Mouse (Mus musculus) intestine, embryonic 15.5 days (tissue): Measurements from ENCODE around the gene Mettl16. TPM values are rescaled to one million over a fixed set of nuclear protein-coding genes. Genes with fewer than 3 reads are reported as not detected.

Experiments
- ATAC-seq: fragments of 200-750 bp; cut with Nextera tagmentation; 2 replicates; pipeline ENCODE4 v1.8.0; 2017; ENCODE audit warnings: moderate TSS enrichment, moderate library complexity
- H3K27ac ChIP-seq: fragments of 300-500 bp; sonication (generic); 2 replicates; pipeline ENCODE4 v1.5.1; 2015; ENCODE audit warnings: mild to moderate bottlenecking, inconsistent platforms
- H3K27me3 ChIP-seq: fragments of 300-500 bp; sonication (generic); replicated peaks from 2 replicates; pipeline ENCODE4 v1.6.1; 2015; ENCODE audit warnings: inconsistent platforms
- H3K36me3 ChIP-seq: fragments of 300-500 bp; sonication (generic); 2 replicates; pipeline ENCODE4 v1.6.1; 2015; ENCODE audit warnings: inconsistent platforms
- H3K4me1 ChIP-seq: fragments of 300-500 bp; sonication (generic); replicated peaks from 2 replicates; pipeline ENCODE4 v1.6.1; 2015; ENCODE audit warnings: inconsistent platforms
- H3K4me2 ChIP-seq: fragments of 300-500 bp; sonication (generic); replicated peaks from 2 replicates; pipeline ENCODE4 v1.6.1; 2015; ENCODE audit warnings: mild to moderate bottlenecking, inconsistent platforms
- H3K4me3 ChIP-seq: fragments of 300-500 bp; sonication (generic); replicated peaks from 2 replicates; pipeline ENCODE4 v1.5.1; 2015; ENCODE audit warnings: inconsistent platforms
- H3K9ac ChIP-seq: fragments of 300-500 bp; sonication (generic); 2 replicates; pipeline ENCODE4 v1.6.1; 2015; ENCODE audit warnings: inconsistent platforms
- H3K9me3 ChIP-seq: fragments of 300-500 bp; sonication (generic); 2 replicates; pipeline ENCODE4 v1.6.1; 2016; ENCODE audit warnings: inconsistent platforms
- WGBS: fragments of 180-500 bp; shearing (Covaris S2); methylation state at CpG from one replicate; pipeline ENCODE4 v1.1.7; 2015; 5-methylcytosine and 5-hydroxymethylcytosine counted together
- polyA plus RNA-seq: library from polyadenylated mRNA; unstranded; fragments of >200 nt; fragmentation: Nextera tagmentation; extraction: Ambion mirVana; gene quantifications from 2 replicates; pipeline ENCODE4 v1.2.1, GENCODE M21; 2015

Gene Mettl16
- polyA plus RNA-seq: 43.0 and 45.8 TPM in 2 replicates

GRCm38 (mm10) chr11:74770595-74771207, at the start of gene Mettl16:
TSS of gene Mettl16 (plus strand) at chr11:74770830.
- ATAC-seq: peak; percentile 98
- peak within 1 kb of the TSS; percentile 76 for H3K4me3 ChIP-seq
- under 1% methylated on average over 43 of the region's 43 CpGs for WGBS

GRCm38 (mm10) chr11:74721141-74721540, 49.5 kb upstream of the Mettl16 start:
- H3K9me3 ChIP-seq: no peaks in the 10 kb centered on the region
- 57% methylated on average over 2 of the region's 2 CpGs for WGBS
- H3K4me2 ChIP-seq: no peak overlapping the region
- H3K4me3 ChIP-seq: no peak overlapping the region
- H3K9ac ChIP-seq: no peak overlapping the region
- no peaks in the 10 kb centered on the region for H3K36me3 ChIP-seq
- H3K27ac ChIP-seq: no peak overlapping the region
- no peaks in the 10 kb centered on the region for H3K27me3 ChIP-seq
- H3K4me1 ChIP-seq: peaks cover 4% of the 10 kb centered on the region; the same call in 1 of the 2 replicates
- no peak for ATAC-seq

More at GRCm38 (mm10) chr11:74770595-74771207, at the start of gene Mettl16:
- Histone ChIP-seq H3K27me3 (no peaks in the 10 kb centered on the region), H3K4me2 (peak within 1 kb of the TSS; percentile 73), H3K4me1 (peaks cover 9% of the 10 kb centered on the region; the same call in 1 of the 2 replicates), H3K36me3 (0 out of 2 replicates have a peak, but pooled peaks cover 3% of the 10 kb centered on the region), H3K9ac (peak within 1 kb of the TSS; percentile 86), H3K27ac (peak within 1 kb of the TSS; percentile 93), H3K9me3 (no peaks in the 10 kb centered on the region)

GRCm38 (mm10) chr11:74721971-74722370, 48.7 kb upstream of the Mettl16 start:
- Histone ChIP-seq H3K27me3 (no peaks in the 10 kb centered on the region), H3K27ac (no peak overlapping the region), H3K36me3 (no peaks in the 10 kb centered on the region), H3K4me2 (peak overlapping the region; percentile 53), H3K4me1 (peaks cover 4% of the 10 kb centered on the region; the same call in 1 of the 2 replicates), H3K4me3 (peak overlapping the region; percentile 18; the same call in 1 of the 2 replicates), H3K9me3 (no peaks in the 10 kb centered on the region), H3K9ac (no peak overlapping the region)
- WGBS: 46% methylated on average over 3 of the region's 3 CpGs
- ATAC-seq: no peak

GRCm38 (mm10) chr11:74723357-74724234, 47.0 kb upstream of the Mettl16 start:
- under 1% methylated on average over 63 of the region's 75 CpGs for WGBS
- peak; percentile 88 for ATAC-seq
- peak overlapping the region; percentile 75 for H3K4me2 ChIP-seq

GRCm38 (mm10) chr11:74724235-74724791, 46.3 kb upstream of the Mettl16 start, which contains the start of gene Pafah1b1:
TSS of gene Pafah1b1 (minus strand) at chr11:74724670.
- under 1% methylated on average over 43 of the region's 56 CpGs for WGBS
- Histone ChIP-seq H3K9me3 (no peaks in the 10 kb centered on the region), H3K4me2 (peak within 1 kb of the TSS; percentile 75), H3K9ac (peak within 1 kb of the TSS; percentile 100), H3K36me3 (no peaks in the 10 kb centered on the region), H3K27me3 (no peaks in the 10 kb centered on the region), H3K4me3 (peak within 1 kb of the TSS; percentile 97), H3K27ac (peak within 1 kb of the TSS; percentile 99), H3K4me1 (peaks cover 4% of the 10 kb centered on the region; the same call in 1 of the 2 replicates)
- peak; percentile 99 for ATAC-seq

More at GRCm38 (mm10) chr11:74723357-74724234, 47.0 kb upstream of the Mettl16 start:
- H3K27me3 ChIP-seq: no peaks in the 10 kb centered on the region
- no peaks in the 10 kb centered on the region for H3K9me3 ChIP-seq
- H3K36me3 ChIP-seq: no peaks in the 10 kb centered on the region
- H3K4me3 ChIP-seq: peak overlapping the region; percentile 97
- peak overlapping the region; percentile 100 for H3K9ac ChIP-seq
- H3K4me1 ChIP-seq: peaks cover 4% of the 10 kb centered on the region; the same call in 1 of the 2 replicates
- peak overlapping the region; percentile 99 for H3K27ac ChIP-seq

- H3K4me1 ChIP-seq: peaks cover 4% of the 10 kb centered on the region; the same call in 1 of the 2 replicates
- H3K4me3 ChIP-seq: no peak overlapping the region
- H3K27me3 ChIP-seq: no peaks in the 10 kb centered on the region
- H3K9me3 ChIP-seq: no peaks in the 10 kb centered on the region
- no peaks in the 10 kb centered on the region for H3K36me3 ChIP-seq
- 65% methylated on average over 5 of the region's 5 CpGs for WGBS
- ATAC-seq: no peak
- 0 out of 2 replicates have a peak overlapping the region, but pooled peaks have one; percentile 75 for H3K4me2 ChIP-seq
- H3K27ac ChIP-seq: no peak overlapping the region
- H3K9ac ChIP-seq: no peak overlapping the region
These were observed 45.4 kb upstream of the Mettl16 start for GRCm38 (mm10) chr11:74725181-74725580.

- H3K36me3 ChIP-seq: no peaks in the 10 kb centered on the region
- H3K27me3 ChIP-seq: no peaks in the 10 kb centered on the region
- no peak for ATAC-seq
- H3K4me2 ChIP-seq: no peak overlapping the region
- no peak overlapping the region for H3K4me3 ChIP-seq
- no peaks in the 10 kb centered on the region for H3K9me3 ChIP-seq
- no peak overlapping the region for H3K9ac ChIP-seq
- H3K27ac ChIP-seq: no peak overlapping the region
- no peaks in the 10 kb centered on the region for H3K4me1 ChIP-seq
- WGBS: 24% methylated on average over 7 of the region's 7 CpGs
These were observed 35.7 kb upstream of the Mettl16 start for GRCm38 (mm10) chr11:74734917-74735316.

- H3K9ac ChIP-seq: no peak overlapping the region
These were observed 32.8 kb upstream of the Mettl16 start for GRCm38 (mm10) chr11:74737861-74738260.

GRCm38 (mm10) chr11:74748022-74748421, 22.6 kb upstream of the Mettl16 start:
- no peaks in the 10 kb centered on the region for H3K36me3 ChIP-seq
- 42% methylated on average over 4 of the region's 4 CpGs for WGBS
- no peaks in the 10 kb centered on the region for H3K4me1 ChIP-seq
- H3K27me3 ChIP-seq: no peaks in the 10 kb centered on the region
- H3K4me3 ChIP-seq: no peak overlapping the region
- H3K4me2 ChIP-seq: no peak overlapping the region
- H3K9me3 ChIP-seq: no peaks in the 10 kb centered on the region
- no peak for ATAC-seq
- H3K27ac ChIP-seq: no peak overlapping the region
- no peak overlapping the region for H3K9ac ChIP-seq

More at GRCm38 (mm10) chr11:74737861-74738260, 32.8 kb upstream of the Mettl16 start:
- Histone ChIP-seq H3K4me3 (no peak overlapping the region), H3K4me1 (no peaks in the 10 kb centered on the region), H3K9me3 (no peaks in the 10 kb centered on the region), H3K27ac (no peak overlapping the region), H3K4me2 (no peak overlapping the region), H3K27me3 (no peaks in the 10 kb centered on the region), H3K36me3 (no peaks in the 10 kb centered on the region)
- ATAC-seq: no peak
- 46% methylated on average over 3 of the region's 3 CpGs for WGBS

GRCm38 (mm10) chr11:74749241-74749640, 21.4 kb upstream of the Mettl16 start:
- Histone ChIP-seq H3K9me3 (no peaks in the 10 kb centered on the region), H3K36me3 (no peaks in the 10 kb centered on the region), H3K27ac (no peak overlapping the region), H3K4me2 (no peak overlapping the region), H3K4me1 (no peaks in the 10 kb centered on the region), H3K9ac (no peak overlapping the region), H3K4me3 (no peak overlapping the region), H3K27me3 (no peaks in the 10 kb centered on the region)
- ATAC-seq: no peak
- 80% methylated on average over 13 of the region's 13 CpGs for WGBS

GRCm38 (mm10) chr11:74750662-74751351, 19.8 kb upstream of the Mettl16 start:
- no peak overlapping the region for H3K4me2 ChIP-seq
- no peaks in the 10 kb centered on the region for H3K36me3 ChIP-seq
- no peak overlapping the region for H3K27ac ChIP-seq
- H3K9me3 ChIP-seq: no peaks in the 10 kb centered on the region
- ATAC-seq: 0 out of 2 replicates have a peak, but pooled peaks have one; percentile 49
- 69% methylated on average over 7 of the region's 7 CpGs for WGBS
- no peaks in the 10 kb centered on the region for H3K27me3 ChIP-seq
- no peak overlapping the region for H3K4me3 ChIP-seq
- no peaks in the 10 kb centered on the region for H3K4me1 ChIP-seq
- H3K9ac ChIP-seq: no peak overlapping the region
